Mouse (Mus musculus): ENCODE measurements around the gene Mboat2.

GRCm38 (mm10) chr12:24985226-24985625 is 154.5 kb downstream of the Mboat2 start:
- TF ChIP-seq POLR2A (IDR thresholded peaks at IDR 0.05; ENCODE audit: insufficient read depth, low read depth, low read length) (no peak), CTCF (IDR thresholded peaks at IDR 0.05) (no peak), EP300 (IDR thresholded peaks at IDR 0.05; ENCODE audit: insufficient read depth, low read depth, low read length) (0 out of 2 replicates have a peak, but pooled peaks have one; percentile 18)
